Mouse (Mus musculus): ENCODE measurements around the gene Gan. TPM values are rescaled to one million over a fixed set of nuclear protein-coding genes. Genes with fewer than 3 reads are reported as not detected.

Gene Gan
- polyA plus RNA-seq, 1 experiment from 2014 or later: 0.60 TPM

GRCm38 (mm10) chr8:117260234-117260929 lies 102.4 kb downstream of the Gan start:
- peak overlapping the region; percentile 50; the same call in 1 of the 2 replicates for H3K9ac ChIP-seq (replicated peaks)

GRCm38 (mm10) chr8:117260930-117261475 lies 103.1 kb downstream of the Gan start:
- TF ChIP-seq EP300 (IDR thresholded peaks at IDR 0.05; ENCODE audit: low read depth) (no peak), CTCF (IDR thresholded peaks at IDR 0.05; ENCODE audit: low read depth) (no peak)
- Histone ChIP-seq H3K4me3 (ENCODE audit: low read depth, low read length) (peak overlapping the region; percentile 87), H3K36me3 (replicated peaks; ENCODE audit: insufficient read depth, low read length) (0 out of 2 replicates have a peak, but pooled peaks cover 6% of the 10 kb centered on the region), H3K4me2 (ENCODE audit: low read depth, low read length) (peak overlapping the region; percentile 95), H3K4me1 (ENCODE audit: insufficient read depth) (peaks cover 62% of the 10 kb centered on the region), H3K27ac (ENCODE audit: low read depth) (peak overlapping the region; percentile 97), H3K27me3 (ENCODE audit: insufficient read depth, low read length) (no peaks in the 10 kb centered on the region), H3K9me3 (ENCODE audit: low read length) (no peaks in the 10 kb centered on the region), H3K9ac (replicated peaks) (0 out of 2 replicates have a peak overlapping the region, but pooled peaks have one; percentile 50)
- ATAC-seq (no peak), DNase-seq (no peak)
- WGBS (ENCODE audit: insufficient replicate concordance): 59% methylated on average over 14 of the region's 14 CpGs

More at GRCm38 (mm10) chr8:117260234-117260929, 102.4 kb downstream of the Gan start:
- peak overlapping the region; percentile 97 for H3K27ac ChIP-seq (ENCODE audit: low read depth)
- WGBS (ENCODE audit: insufficient replicate concordance): 53% methylated on average over 14 of the region's 14 CpGs
- peaks cover 63% of the 10 kb centered on the region for H3K4me1 ChIP-seq (ENCODE audit: insufficient read depth)
- TF ChIP-seq CTCF (IDR thresholded peaks at IDR 0.05; ENCODE audit: low read depth) (no peak), EP300 (IDR thresholded peaks at IDR 0.05; ENCODE audit: low read depth) (peak; percentile 59; the same call in 1 of the 2 replicates)
- no peaks in the 10 kb centered on the region for H3K9me3 ChIP-seq (ENCODE audit: low read length)
- 0 out of 2 replicates have a peak, but pooled peaks cover 6% of the 10 kb centered on the region for H3K36me3 ChIP-seq (replicated peaks; ENCODE audit: insufficient read depth, low read length)
- no peaks in the 10 kb centered on the region for H3K27me3 ChIP-seq (ENCODE audit: insufficient read depth, low read length)
- ATAC-seq (peak; percentile 58), DNase-seq (peak; percentile 73)
- H3K4me2 ChIP-seq (ENCODE audit: low read depth, low read length): peak overlapping the region; percentile 95
- H3K4me3 ChIP-seq (ENCODE audit: low read depth, low read length): peak overlapping the region; percentile 87

DNA sequence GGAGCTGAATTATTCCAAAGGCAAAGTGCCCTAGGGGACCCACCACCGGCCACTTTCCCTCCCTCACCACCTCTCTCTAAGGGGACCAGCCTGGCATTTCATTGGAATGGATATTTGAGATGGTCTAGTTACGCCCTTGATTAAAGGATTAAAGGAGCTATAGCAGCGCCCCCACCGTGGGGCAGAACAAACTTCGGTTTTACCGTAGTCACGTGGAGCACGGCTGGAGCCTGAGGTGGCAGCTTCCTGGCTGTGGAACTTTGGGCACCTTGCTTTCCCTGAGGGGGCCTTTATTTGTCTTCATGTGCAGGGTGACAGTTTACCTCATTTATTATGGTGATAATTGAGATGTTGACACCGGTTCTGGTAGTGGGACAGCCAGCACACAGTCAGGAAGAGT lies 103.8 kb downstream of the Gan start:
- no peak for TF ChIP-seq EP300 (IDR thresholded peaks at IDR 0.05; ENCODE audit: low read depth)
- 0 out of 2 replicates have a peak, but pooled peaks have one; percentile 7 for TF ChIP-seq CTCF (IDR thresholded peaks at IDR 0.05; ENCODE audit: low read depth)
- DNase-seq (no peak), ATAC-seq (no peak)
- Histone ChIP-seq H3K9ac (replicated peaks) (peak overlapping the region; percentile 8; the same call in 1 of the 2 replicates), H3K9me3 (ENCODE audit: low read length) (no peaks in the 10 kb centered on the region), H3K4me2 (ENCODE audit: low read depth, low read length) (peak overlapping the region; percentile 95), H3K27ac (ENCODE audit: low read depth) (peak overlapping the region; percentile 97), H3K27me3 (ENCODE audit: insufficient read depth, low read length) (no peaks in the 10 kb centered on the region), H3K4me3 (ENCODE audit: low read depth, low read length) (0 out of 2 replicates have a peak overlapping the region, but pooled peaks have one; percentile 4), H3K36me3 (replicated peaks; ENCODE audit: insufficient read depth, low read length) (0 out of 2 replicates have a peak, but pooled peaks cover 6% of the 10 kb centered on the region), H3K4me1 (ENCODE audit: insufficient read depth) (peaks cover 62% of the 10 kb centered on the region)
- WGBS (ENCODE audit: insufficient replicate concordance): 37% methylated on average over 9 of the region's 9 CpGs

- H3K27ac ChIP-seq (ENCODE audit: low read depth): peak overlapping the region; percentile 48
- H3K4me2 ChIP-seq (ENCODE audit: low read depth, low read length): peak overlapping the region; percentile 55
- H3K4me1 ChIP-seq (ENCODE audit: insufficient read depth): peaks cover 69% of the 10 kb centered on the region
- H3K9ac ChIP-seq (replicated peaks): peak overlapping the region; percentile 21; the same call in 1 of the 2 replicates
- H3K9me3 ChIP-seq (ENCODE audit: low read length): no peaks in the 10 kb centered on the region
- TF ChIP-seq CTCF (IDR thresholded peaks at IDR 0.05; ENCODE audit: low read depth) (no peak), EP300 (IDR thresholded peaks at IDR 0.05; ENCODE audit: low read depth) (0 out of 2 replicates have a peak, but pooled peaks have one; percentile 30)
- 18% methylated on average over 8 of the region's 8 CpGs for WGBS (ENCODE audit: insufficient replicate concordance)
- H3K4me3 ChIP-seq (ENCODE audit: low read depth, low read length): no peak overlapping the region
- DNase-seq (no peak), ATAC-seq (no peak)
- H3K36me3 ChIP-seq (replicated peaks; ENCODE audit: insufficient read depth, low read length): 0 out of 2 replicates have a peak, but pooled peaks cover 6% of the 10 kb centered on the region
- H3K27me3 ChIP-seq (ENCODE audit: insufficient read depth, low read length): no peaks in the 10 kb centered on the region
Observed at GRCm38 (mm10) chr8:117262685-117263084, 104.8 kb downstream of the Gan start.

- 36% methylated on average over 6 of the region's 6 CpGs for WGBS (ENCODE audit: insufficient replicate concordance)
- H3K27me3 ChIP-seq (ENCODE audit: insufficient read depth, low read length): no peaks in the 10 kb centered on the region
- H3K27ac ChIP-seq (ENCODE audit: low read depth): peak overlapping the region; percentile 48; the same call in 1 of the 2 replicates
- ATAC-seq (peak; percentile 16; the same call in 1 of the 2 replicates), DNase-seq (no peak)
- H3K9ac ChIP-seq (replicated peaks): peak overlapping the region; percentile 13; the same call in 1 of the 2 replicates
- TF ChIP-seq EP300 (IDR thresholded peaks at IDR 0.05; ENCODE audit: low read depth) (peak; percentile 62), CTCF (IDR thresholded peaks at IDR 0.05; ENCODE audit: low read depth) (no peak)
- H3K4me3 ChIP-seq (ENCODE audit: low read depth, low read length): no peak overlapping the region
- H3K4me1 ChIP-seq (ENCODE audit: insufficient read depth): peaks cover 75% of the 10 kb centered on the region
- H3K4me2 ChIP-seq (ENCODE audit: low read depth, low read length): peak overlapping the region; percentile 55
- H3K9me3 ChIP-seq (ENCODE audit: low read length): no peaks in the 10 kb centered on the region
- 0 out of 2 replicates have a peak, but pooled peaks cover 8% of the 10 kb centered on the region for H3K36me3 ChIP-seq (replicated peaks; ENCODE audit: insufficient read depth, low read length)
Observed at GRCm38 (mm10) chr8:117263442-117263841, 105.5 kb downstream of the Gan start.

DNA sequence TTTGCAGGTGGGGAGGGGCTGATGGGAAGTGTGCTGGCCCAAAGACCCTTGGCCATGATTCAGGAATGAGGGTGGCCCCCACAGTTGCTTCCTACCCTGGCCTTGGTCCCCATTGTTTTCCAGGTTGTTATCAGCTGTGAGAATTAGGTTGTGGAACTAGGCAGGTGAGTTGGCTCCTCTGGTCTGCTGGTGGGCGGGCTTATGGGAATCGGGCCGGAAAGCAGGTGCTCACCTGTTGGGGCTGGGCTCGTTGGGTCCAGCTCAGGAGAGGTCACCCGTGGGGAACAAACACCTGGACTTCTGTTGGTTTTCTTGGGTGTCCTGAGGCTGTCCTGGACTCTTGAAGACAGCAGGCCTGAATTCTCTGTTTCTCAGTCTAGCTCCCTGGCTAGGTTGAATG lies 107.1 kb downstream of the Gan start:
- Histone ChIP-seq H3K27ac (ENCODE audit: low read depth) (peak overlapping the region; percentile 18; the same call in 1 of the 2 replicates), H3K27me3 (ENCODE audit: insufficient read depth, low read length) (no peaks in the 10 kb centered on the region), H3K4me2 (ENCODE audit: low read depth, low read length) (no peak overlapping the region), H3K4me1 (ENCODE audit: insufficient read depth) (peaks cover 64% of the 10 kb centered on the region), H3K4me3 (ENCODE audit: low read depth, low read length) (no peak overlapping the region), H3K9me3 (ENCODE audit: low read length) (no peaks in the 10 kb centered on the region), H3K9ac (replicated peaks) (no peak overlapping the region), H3K36me3 (replicated peaks; ENCODE audit: insufficient read depth, low read length) (0 out of 2 replicates have a peak, but pooled peaks cover 8% of the 10 kb centered on the region)
- no peak for ATAC-seq
- DNase-seq: no peak
- TF ChIP-seq CTCF (IDR thresholded peaks at IDR 0.05; ENCODE audit: low read depth) (no peak), EP300 (IDR thresholded peaks at IDR 0.05; ENCODE audit: low read depth) (no peak)
- WGBS (ENCODE audit: insufficient replicate concordance): 76% methylated on average over 5 of the region's 5 CpGs

Other genes starting within 250 kb of the Gan start
- gene Cmc2, start 236.7 kb upstream of the Gan start, polyA plus RNA-seq (2015; fragmentation: Nextera tagmentation; extraction: Ambion mirVana): 47.3 and 51.9 TPM in 2 replicates
- 10.6 and 11.8 TPM in 2 replicates for gene Cenpn, start 236.4 kb upstream of the Gan start, polyA plus RNA-seq (2015; fragmentation: Nextera tagmentation; extraction: Ambion mirVana)
- gene Atmin, start 214.7 kb upstream of the Gan start, polyA plus RNA-seq (2015; fragmentation: Nextera tagmentation; extraction: Ambion mirVana): 2.9 and 3.1 TPM in 2 replicates
- 0.33 TPM in 2 replicates for gene 1700030J22Rik, start 179.2 kb upstream of the Gan start, polyA plus RNA-seq (2015; fragmentation: Nextera tagmentation; extraction: Ambion mirVana)
- 144 and 149 TPM in 2 replicates for gene Gcsh, start 164.6 kb upstream of the Gan start, polyA plus RNA-seq (2015; fragmentation: Nextera tagmentation; extraction: Ambion mirVana)
- 0.06 TPM in 1 of 2 replicates, not detected in the other for gene Pkd1l2, start 75.7 kb upstream of the Gan start, polyA plus RNA-seq (2015; fragmentation: Nextera tagmentation; extraction: Ambion mirVana)
- 6.6 and 8.1 TPM in 2 replicates for gene Bco1, start 62.3 kb upstream of the Gan start, polyA plus RNA-seq (2015; fragmentation: Nextera tagmentation; extraction: Ambion mirVana)
- gene Cmip, start 98.9 kb downstream of the Gan start, polyA plus RNA-seq (2015; fragmentation: Nextera tagmentation; extraction: Ambion mirVana): 22.3 and 22.6 TPM in 2 replicates